Mouse (Mus musculus) lung, postnatal 14 days (tissue): ENCODE measurements around the gene Gm11127.
A peak's percentile ranks its signal among the peaks of the same experiment; 100 is the strongest.
"Not testable (repeated sequence)": the region's sequence is repeated elsewhere in the genome, so short reads cannot be mapped to it uniquely, and the experiment has no call there.

Experiments
- DNase-seq: peaks from one replicate; pipeline ENCODE4 v3.0.0; 2021

The Gm11127 gene

GRCm38 (mm10) chr17:36058362-36058761 is at the start of gene Gm11127:
Gene Gm11127, minus strand, starts transcription at chr17:36058371.
- not testable (repeated sequence) for DNase-seq

DNA sequence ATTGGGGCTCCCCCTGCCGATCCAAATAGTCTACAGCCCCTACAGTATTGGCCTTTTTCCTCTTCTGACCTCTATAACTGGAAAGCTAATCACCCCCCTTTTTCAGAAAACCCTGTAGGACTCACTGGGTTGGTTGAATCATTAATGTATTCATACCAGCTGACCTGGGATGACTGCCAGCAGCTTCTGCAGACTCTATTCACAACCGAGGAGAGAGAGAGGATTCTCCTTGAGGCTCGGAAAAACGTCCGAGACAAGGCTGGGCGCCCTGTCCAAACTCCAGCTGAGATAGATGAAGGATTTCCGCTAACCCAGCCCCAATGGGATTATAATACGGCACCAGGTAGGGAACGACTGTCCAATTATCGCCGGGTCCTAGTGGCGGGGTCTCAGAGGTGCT is 43.9 kb upstream of the Gm11127 start:
- not testable (repeated sequence) for DNase-seq

DNA sequence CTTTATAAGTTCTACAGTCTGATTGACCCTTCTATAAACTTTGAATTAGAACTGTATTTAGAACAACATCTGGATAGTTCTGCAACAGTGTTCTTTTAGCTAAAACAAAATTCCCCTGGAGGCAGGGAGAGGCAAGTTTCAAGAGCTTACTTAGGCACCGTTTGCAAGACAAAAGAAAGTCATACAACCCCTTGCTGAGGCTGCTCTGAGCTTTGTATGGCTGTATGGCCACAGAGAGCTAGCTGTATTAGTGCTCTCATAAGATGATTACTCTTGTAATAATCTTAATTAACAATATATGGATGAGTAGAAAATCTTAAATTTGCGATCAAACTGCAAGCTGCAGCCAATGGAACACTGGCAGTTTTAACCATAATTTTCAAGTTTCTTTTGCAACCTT is 41.4 kb upstream of the Gm11127 start:
- not testable (repeated sequence) for DNase-seq

DNA sequence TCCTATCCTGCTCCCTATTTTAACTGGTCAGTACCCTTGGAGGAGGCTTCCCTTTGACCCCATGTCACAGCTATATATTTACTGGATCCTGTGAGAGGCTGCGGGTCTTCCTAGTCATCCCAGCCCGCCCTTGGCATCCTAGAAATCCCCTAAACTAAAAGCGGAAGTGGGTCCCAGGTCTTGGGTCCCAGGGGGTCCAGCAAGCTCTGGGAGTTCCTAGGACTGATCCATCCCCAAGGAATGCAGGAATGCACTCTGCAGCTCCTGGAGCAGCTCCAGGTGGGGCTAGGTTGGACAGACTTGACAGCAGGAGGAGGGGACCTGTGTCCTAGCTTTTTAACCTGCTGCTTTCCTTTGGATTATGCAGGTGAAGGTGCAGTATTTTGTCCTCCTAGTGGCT is 35.8 kb upstream of the Gm11127 start:
- no peak for DNase-seq

- not testable (repeated sequence) for DNase-seq
Measured at GRCm38 (mm10) chr17:36092520-36092919, 34.3 kb upstream of the Gm11127 start.

DNA sequence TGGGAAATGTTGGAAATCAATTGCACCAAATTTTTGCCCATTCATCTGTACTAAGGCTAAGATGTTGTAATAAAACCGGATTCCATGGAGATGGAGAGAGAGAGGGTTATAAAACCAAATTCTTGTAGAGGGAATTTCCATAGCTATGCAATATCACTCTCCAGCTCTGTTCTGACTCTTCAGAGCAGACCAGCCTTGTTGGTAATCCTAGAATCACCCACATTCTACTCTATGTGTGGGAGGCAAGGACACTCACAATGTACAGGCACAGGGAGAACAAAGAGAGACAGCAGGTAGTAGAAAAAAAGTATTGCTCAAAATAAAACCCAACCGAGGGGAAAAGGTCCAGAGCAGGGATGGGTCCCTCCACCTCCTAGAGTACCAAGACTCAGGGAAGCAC is 33.8 kb upstream of the Gm11127 start:
- DNase-seq, result not testable (repeated sequence)

- DNase-seq, result not testable (repeated sequence)
Measured at GRCm38 (mm10) chr17:36085976-36086375, 27.8 kb upstream of the Gm11127 start.

DNA sequence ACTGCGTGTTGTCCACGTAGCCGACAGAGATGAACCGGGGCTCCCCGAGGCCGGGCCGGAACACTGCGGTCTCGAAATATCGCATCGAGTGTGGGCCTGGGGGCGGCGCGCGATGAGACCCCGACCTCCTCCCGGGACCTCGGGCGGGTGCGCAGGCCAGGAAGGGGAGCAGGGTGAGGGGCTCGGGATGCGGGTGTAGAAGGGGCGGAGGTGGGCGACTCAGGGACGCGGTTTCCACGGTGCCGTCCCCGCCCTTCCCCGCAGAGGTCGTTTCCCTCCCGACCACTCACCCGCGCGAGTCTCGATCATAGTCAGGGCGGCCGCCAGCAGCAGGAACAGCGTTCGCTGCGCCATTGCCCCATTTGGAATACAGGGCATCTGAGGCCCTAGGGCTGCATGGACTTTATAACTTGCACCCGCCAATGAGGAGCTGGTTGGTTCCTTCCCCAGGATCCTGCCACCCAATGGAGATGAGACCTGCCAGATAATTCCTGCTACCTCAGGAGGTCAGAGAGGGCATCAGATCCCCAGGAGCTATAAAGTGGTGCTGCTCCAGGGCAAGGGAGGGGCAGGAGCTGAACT is 25.8 kb upstream of the Gm11127 start:
- no peak for DNase-seq

DNA sequence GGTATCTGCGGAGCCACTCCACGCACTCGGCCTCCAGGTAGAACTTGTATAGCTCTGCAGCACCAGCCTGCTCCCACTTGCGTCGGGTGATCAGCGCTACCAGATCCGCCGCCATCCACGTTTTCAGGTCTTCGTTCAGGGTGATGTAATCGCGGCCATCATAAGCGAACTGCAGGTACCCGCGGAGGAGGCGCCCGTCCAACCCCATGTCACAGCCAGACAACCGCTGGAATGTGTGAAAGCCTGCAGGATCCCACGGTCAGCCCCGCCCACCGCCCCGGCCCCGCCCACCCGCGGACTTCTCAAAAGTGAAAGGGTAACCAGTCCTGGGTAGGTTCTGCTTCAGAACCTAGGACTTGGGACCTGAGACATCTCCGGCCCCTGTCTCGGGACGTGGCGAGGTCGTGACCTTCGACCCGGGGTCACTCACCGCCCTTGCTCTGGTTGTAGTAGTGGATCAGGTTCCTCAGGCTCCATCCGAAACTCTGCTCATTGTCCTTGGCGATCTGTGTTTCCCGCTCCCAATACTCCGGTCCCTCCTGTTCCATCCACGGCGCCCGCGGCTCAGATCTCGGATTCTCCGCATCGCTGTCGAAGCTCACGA is 25.2 kb upstream of the Gm11127 start:
- peak; percentile 6 for DNase-seq

DNA sequence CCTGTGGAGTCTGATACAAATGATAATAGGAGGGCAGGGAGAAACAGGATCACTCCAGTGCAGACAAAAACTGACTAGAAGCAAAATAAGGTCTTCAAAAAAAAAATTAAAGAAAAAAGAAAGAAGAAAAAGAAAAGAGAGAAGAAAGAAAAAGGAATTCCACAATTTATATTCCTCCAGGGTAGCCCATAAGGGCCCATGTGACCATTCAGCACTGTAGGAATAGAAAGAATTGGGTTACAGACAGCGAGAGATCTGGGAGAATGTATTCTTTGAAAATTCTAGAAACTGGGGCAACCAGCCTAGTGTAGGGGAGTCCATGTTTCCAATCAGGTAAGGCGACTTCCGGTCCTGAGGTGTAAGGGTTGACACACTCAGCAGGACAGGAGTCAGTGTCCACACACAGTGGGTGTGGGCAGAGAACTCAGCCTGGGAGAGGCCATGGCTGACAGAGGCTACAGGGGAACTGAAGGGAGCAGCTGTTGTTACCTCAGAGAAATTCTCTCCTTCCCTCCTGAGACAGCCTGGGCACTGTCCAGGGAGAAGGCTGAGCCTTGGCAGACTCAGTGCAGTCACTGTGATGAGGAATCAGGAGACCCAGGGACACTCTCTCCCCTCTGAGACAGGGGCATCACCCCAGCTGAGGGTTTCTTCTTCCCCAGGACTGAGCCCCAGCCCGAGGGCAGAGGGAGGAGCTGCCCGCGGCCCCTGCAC is 24.5 kb upstream of the Gm11127 start:
- DNase-seq, result not testable (repeated sequence)

GRCm38 (mm10) chr17:36081901-36082300 is 23.7 kb upstream of the Gm11127 start:
- DNase-seq, result not testable (repeated sequence)

- DNase-seq, result peak; percentile 95
Measured at GRCm38 (mm10) chr17:36060829-36061228, 2.7 kb upstream of the Gm11127 start.

GRCm38 (mm10) chr17:36057927-36058326 is 244 bp downstream of the Gm11127 start:
- DNase-seq, result not testable (repeated sequence)

- DNase-seq, result no peak
Measured at GRCm38 (mm10) chr17:36043286-36043685, 14.9 kb downstream of the Gm11127 start.

DNA sequence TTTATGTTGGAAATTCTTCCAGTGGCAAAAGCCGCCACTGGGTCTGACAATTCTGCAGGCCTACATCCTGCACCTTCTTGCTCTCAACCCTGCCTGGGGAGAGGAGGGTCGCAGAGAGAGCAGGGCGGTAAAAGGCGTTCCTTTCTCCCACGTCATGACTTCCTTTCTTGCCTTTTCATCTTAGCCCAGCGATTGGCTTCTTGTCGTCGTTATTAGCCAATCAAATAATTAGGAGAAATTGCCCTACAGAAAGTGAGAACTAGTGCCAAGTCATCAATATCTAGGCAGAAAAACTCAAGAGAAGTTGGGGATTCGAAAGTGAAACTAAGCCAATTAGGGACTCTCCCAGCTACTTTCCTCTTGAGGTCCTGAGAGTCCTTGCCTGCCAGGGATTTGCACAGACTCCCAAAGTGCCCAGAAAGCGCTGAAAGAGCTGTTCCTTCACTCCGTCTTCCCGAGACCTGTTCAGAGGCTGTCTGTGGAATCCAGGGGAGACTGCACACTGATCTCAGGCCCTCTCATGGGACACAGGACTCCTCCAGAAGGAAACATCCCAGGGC is 15.5 kb downstream of the Gm11127 start, which contains the start of the genes H2-T22 and Gm6034:
TSS of gene H2-T22 (minus strand) at position 138 of the 560 bp plus-strand sequence.
TSS of gene Gm6034 (plus strand) at position 352 of the 560 bp plus-strand sequence.
- DNase-seq, result peak; percentile 74

DNA sequence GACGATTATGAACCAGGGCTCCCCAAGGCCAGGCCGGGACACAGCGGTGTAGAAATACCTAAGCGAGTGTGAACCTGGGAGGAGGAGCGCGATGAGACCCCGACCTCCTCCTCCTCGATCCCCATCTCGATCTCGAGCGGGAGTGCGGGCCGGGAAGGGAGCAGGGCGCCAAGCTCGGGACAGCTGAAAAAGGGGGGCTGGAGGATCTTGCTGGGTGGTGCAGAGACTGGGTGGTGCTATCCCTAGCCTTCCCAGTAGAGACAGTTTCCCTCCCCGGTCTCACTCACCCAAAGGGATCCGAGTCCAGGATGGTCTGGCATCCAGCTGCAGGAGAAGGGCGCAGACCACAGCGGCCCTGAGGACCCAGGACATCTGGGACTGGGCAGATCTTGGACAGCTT is 16.1 kb downstream of the Gm11127 start:
- not testable (repeated sequence) for DNase-seq

GRCm38 (mm10) chr17:36040604-36041003 is 17.6 kb downstream of the Gm11127 start:
- DNase-seq, result not testable (repeated sequence)

DNA sequence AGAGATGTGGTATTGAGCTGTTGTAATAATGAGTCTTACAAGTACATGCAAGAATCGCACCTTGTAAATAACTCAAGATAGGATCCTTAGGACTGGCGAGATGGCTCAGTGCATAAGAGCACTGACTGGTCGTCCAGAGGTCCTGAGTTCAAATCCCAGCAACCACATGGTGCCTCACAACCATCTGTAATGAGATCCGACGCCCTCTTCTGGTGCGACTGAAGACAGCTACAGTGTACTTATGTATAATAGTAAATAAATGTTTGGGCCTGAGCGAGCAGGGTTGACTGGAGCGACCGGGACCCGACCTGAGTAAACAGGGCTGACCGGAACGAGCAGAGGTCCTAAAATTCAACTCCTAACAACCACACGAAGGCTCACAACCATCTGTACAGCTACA is 22.0 kb downstream of the Gm11127 start:
- not testable (repeated sequence) for DNase-seq

DNA sequence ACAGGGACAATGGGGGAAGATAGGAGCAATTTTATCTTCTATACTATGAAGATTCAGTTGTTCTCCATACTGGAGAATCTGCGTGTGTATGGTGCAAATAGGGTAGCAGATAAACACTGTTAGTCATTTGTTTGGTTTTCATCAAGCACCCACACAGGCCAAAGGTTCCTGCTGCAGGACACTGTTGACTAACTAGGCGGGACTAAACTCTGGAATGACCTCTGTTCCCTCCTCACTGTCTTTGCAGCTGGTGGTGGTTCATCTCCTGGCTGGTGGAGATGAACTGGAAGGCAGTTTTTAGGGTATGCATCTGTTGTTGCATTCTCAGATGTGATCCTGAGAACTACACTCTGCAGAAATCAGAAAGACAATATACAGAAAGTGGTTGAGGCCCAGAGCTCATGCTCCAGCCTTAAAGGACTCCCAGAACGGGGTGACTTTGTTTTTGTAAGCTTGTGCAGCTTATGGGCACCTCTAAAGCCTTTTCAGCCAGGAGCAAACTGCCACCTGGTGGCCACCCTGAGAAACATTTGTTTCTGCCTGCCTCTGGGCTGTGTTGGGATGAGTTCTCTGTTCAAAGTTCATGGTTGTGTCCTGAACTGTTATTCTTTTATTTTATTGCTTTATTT is 23.0 kb downstream of the Gm11127 start:
- DNase-seq, result peak; percentile 70

- not testable (repeated sequence) for DNase-seq
Measured at GRCm38 (mm10) chr17:36034524-36034923, 23.6 kb downstream of the Gm11127 start.

GRCm38 (mm10) chr17:36032351-36032875 is 25.8 kb downstream of the Gm11127 start, which contains the start of gene H2-T23:
Gene H2-T23, minus strand, starts transcription at chr17:36032855.
- DNase-seq, result peak; percentile 62

DNA sequence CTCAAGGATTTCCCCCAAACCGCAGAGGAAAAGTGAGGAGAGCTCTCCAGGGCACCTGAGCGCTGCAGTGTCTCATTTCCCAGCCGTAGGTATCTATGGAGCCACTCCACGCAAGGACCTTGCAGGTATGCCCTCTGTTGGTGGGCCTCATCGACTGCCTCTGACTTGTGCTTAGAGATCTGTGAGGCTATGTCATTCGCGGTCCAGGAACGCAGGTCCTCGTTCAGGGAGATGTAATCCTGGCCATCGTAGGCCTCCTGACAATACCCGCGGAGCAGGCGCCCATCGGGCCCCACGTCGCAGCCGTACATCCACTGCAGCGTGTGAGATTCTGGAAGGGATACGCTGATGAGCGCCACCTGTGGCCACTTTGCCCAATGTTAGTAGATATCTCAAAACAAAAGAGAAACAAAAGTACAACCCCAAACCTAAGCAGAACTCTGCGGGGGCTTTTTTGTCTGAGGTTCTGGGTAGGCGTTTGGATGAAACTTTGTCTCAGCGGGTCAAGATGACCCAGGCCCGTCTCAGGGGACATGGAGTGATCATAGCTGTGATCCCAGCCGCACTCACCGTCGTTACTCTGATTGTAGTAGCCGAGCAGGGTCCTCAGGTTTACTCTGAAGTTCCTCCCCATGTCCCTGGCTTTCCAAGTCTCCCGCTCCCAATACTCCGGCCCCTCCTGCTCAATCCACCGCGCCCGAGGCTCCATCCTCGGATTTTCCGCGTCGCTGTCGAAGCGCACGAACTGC is 26.4 kb downstream of the Gm11127 start:
- peak; percentile 57 for DNase-seq
